Mouse (Mus musculus): ENCODE measurements around the gene Vmp1. TPM values are rescaled to one million over a fixed set of nuclear protein-coding genes. Genes with fewer than 3 reads are reported as not detected.
A peak's percentile ranks its signal among the peaks of the same experiment; 100 is the strongest.

Vmp1 gene
- polyA plus RNA-seq, 1 experiment = 55.3 TPM

- Histone ChIP-seq H3K27me3 (replicated peaks; ENCODE audit: control insufficient read depth, insufficient read depth, low read length) (no peaks in the 10 kb centered on the region), H3K27ac (ENCODE audit: insufficient read depth, low read depth, low read length) (no peak overlapping the region), H3K4me3 (ENCODE audit: insufficient read depth, low read depth, low read length) (no peak overlapping the region), H3K4me1 (ENCODE audit: control insufficient read depth, insufficient read depth, low read length) (peaks cover 4% of the 10 kb centered on the region; the same call in 1 of the 2 replicates), H3K36me3 (ENCODE audit: control insufficient read depth, insufficient read depth, low read length) (no peaks in the 10 kb centered on the region; the same call in 1 of the 2 replicates)
- 89% methylated on average over 1 of the region's 1 CpGs for WGBS
- no peak for DNase-seq
- TF ChIP-seq CTCF (conservative IDR thresholded peaks at IDR 0.05; ENCODE audit: insufficient read depth, insufficient read length, low read depth, low read length) (no peak), POLR2A (IDR thresholded peaks at IDR 0.05; ENCODE audit: low read depth, low read length) (no peak)
Observed at GRCm38 (mm10) chr11:86603719-86604118, 79.9 kb downstream of the Vmp1 start.

GRCm38 (mm10) chr11:86602116-86602515, 81.5 kb downstream of the Vmp1 start:
- TF ChIP-seq POLR2A (IDR thresholded peaks at IDR 0.05; ENCODE audit: low read depth, low read length) (no peak), CTCF (conservative IDR thresholded peaks at IDR 0.05; ENCODE audit: insufficient read depth, insufficient read length, low read depth, low read length) (no peak)
- H3K27ac ChIP-seq (ENCODE audit: insufficient read depth, low read depth, low read length) = no peak overlapping the region
- H3K36me3 ChIP-seq (ENCODE audit: control insufficient read depth, insufficient read depth, low read length) = no peaks in the 10 kb centered on the region; the same call in 1 of the 2 replicates

GRCm38 (mm10) chr11:86600209-86600557, 83.5 kb downstream of the Vmp1 start:
- Histone ChIP-seq H3K4me1 (ENCODE audit: control insufficient read depth, insufficient read depth, low read length) (peaks cover 14% of the 10 kb centered on the region; the same call in 1 of the 2 replicates), H3K27ac (ENCODE audit: insufficient read depth, low read depth, low read length) (peak overlapping the region; percentile 74)
- WGBS = 62% methylated on average over 7 of the region's 7 CpGs

More at GRCm38 (mm10) chr11:86602116-86602515, 81.5 kb downstream of the Vmp1 start:
- WGBS = 67% methylated on average over 3 of the region's 3 CpGs
- H3K4me3 ChIP-seq (ENCODE audit: insufficient read depth, low read depth, low read length) = no peak overlapping the region
- H3K27me3 ChIP-seq (replicated peaks; ENCODE audit: control insufficient read depth, insufficient read depth, low read length) = no peaks in the 10 kb centered on the region
- peaks cover 4% of the 10 kb centered on the region; the same call in 1 of the 2 replicates for H3K4me1 ChIP-seq (ENCODE audit: control insufficient read depth, insufficient read depth, low read length)
- no peak for DNase-seq

GRCm38 (mm10) chr11:86599378-86600208, 84.0 kb downstream of the Vmp1 start:
- Histone ChIP-seq H3K27ac (ENCODE audit: insufficient read depth, low read depth, low read length) (peak overlapping the region; percentile 74), H3K4me3 (ENCODE audit: insufficient read depth, low read depth, low read length) (no peak overlapping the region), H3K27me3 (replicated peaks; ENCODE audit: control insufficient read depth, insufficient read depth, low read length) (no peaks in the 10 kb centered on the region), H3K4me1 (ENCODE audit: control insufficient read depth, insufficient read depth, low read length) (peaks cover 14% of the 10 kb centered on the region; the same call in 1 of the 2 replicates), H3K36me3 (ENCODE audit: control insufficient read depth, insufficient read depth, low read length) (no peaks in the 10 kb centered on the region; the same call in 1 of the 2 replicates)
- WGBS = 54% methylated on average over 4 of the region's 4 CpGs
- peak; percentile 63 for DNase-seq
- TF ChIP-seq CTCF (conservative IDR thresholded peaks at IDR 0.05; ENCODE audit: insufficient read depth, insufficient read length, low read depth, low read length) = no peak
- no peak for TF ChIP-seq POLR2A (IDR thresholded peaks at IDR 0.05; ENCODE audit: low read depth, low read length)

More at GRCm38 (mm10) chr11:86600209-86600557, 83.5 kb downstream of the Vmp1 start:
- no peak for TF ChIP-seq POLR2A (IDR thresholded peaks at IDR 0.05; ENCODE audit: low read depth, low read length)
- no peak for TF ChIP-seq CTCF (conservative IDR thresholded peaks at IDR 0.05; ENCODE audit: insufficient read depth, insufficient read length, low read depth, low read length)
- no peaks in the 10 kb centered on the region for H3K27me3 ChIP-seq (replicated peaks; ENCODE audit: control insufficient read depth, insufficient read depth, low read length)
- H3K36me3 ChIP-seq (ENCODE audit: control insufficient read depth, insufficient read depth, low read length) = no peaks in the 10 kb centered on the region; the same call in 1 of the 2 replicates
- DNase-seq = no peak
- H3K4me3 ChIP-seq (ENCODE audit: insufficient read depth, low read depth, low read length) = no peak overlapping the region

- no peak for TF ChIP-seq CTCF (conservative IDR thresholded peaks at IDR 0.05; ENCODE audit: insufficient read depth, insufficient read length, low read depth, low read length)
- no peak for TF ChIP-seq POLR2A (IDR thresholded peaks at IDR 0.05; ENCODE audit: low read depth, low read length)
- Histone ChIP-seq H3K4me3 (ENCODE audit: insufficient read depth, low read depth, low read length) (no peak overlapping the region), H3K4me1 (ENCODE audit: control insufficient read depth, insufficient read depth, low read length) (peaks cover 17% of the 10 kb centered on the region; the same call in 1 of the 2 replicates), H3K36me3 (ENCODE audit: control insufficient read depth, insufficient read depth, low read length) (no peaks in the 10 kb centered on the region; the same call in 1 of the 2 replicates), H3K27ac (ENCODE audit: insufficient read depth, low read depth, low read length) (no peak overlapping the region), H3K27me3 (replicated peaks; ENCODE audit: control insufficient read depth, insufficient read depth, low read length) (no peaks in the 10 kb centered on the region)
- WGBS = 96% methylated on average over 1 of the region's 1 CpGs
- DNase-seq = no peak
Observed at GRCm38 (mm10) chr11:86598572-86598971, 85.1 kb downstream of the Vmp1 start.

GRCm38 (mm10) chr11:86598154-86598553, 85.5 kb downstream of the Vmp1 start:
- Histone ChIP-seq H3K36me3 (ENCODE audit: control insufficient read depth, insufficient read depth, low read length) (no peaks in the 10 kb centered on the region; the same call in 1 of the 2 replicates), H3K27me3 (replicated peaks; ENCODE audit: control insufficient read depth, insufficient read depth, low read length) (no peaks in the 10 kb centered on the region), H3K4me3 (ENCODE audit: insufficient read depth, low read depth, low read length) (no peak overlapping the region), H3K4me1 (ENCODE audit: control insufficient read depth, insufficient read depth, low read length) (peaks cover 19% of the 10 kb centered on the region; the same call in 1 of the 2 replicates), H3K27ac (ENCODE audit: insufficient read depth, low read depth, low read length) (no peak overlapping the region)
- TF ChIP-seq CTCF (conservative IDR thresholded peaks at IDR 0.05; ENCODE audit: insufficient read depth, insufficient read length, low read depth, low read length) (no peak), POLR2A (IDR thresholded peaks at IDR 0.05; ENCODE audit: low read depth, low read length) (no peak)
- 96% methylated on average over 5 of the region's 5 CpGs for WGBS
- DNase-seq = no peak

GRCm38 (mm10) chr11:86596976-86597375, 86.7 kb downstream of the Vmp1 start:
- Histone ChIP-seq H3K4me3 (ENCODE audit: insufficient read depth, low read depth, low read length) (no peak overlapping the region), H3K27me3 (replicated peaks; ENCODE audit: control insufficient read depth, insufficient read depth, low read length) (no peaks in the 10 kb centered on the region), H3K27ac (ENCODE audit: insufficient read depth, low read depth, low read length) (0 out of 2 replicates have a peak overlapping the region, but pooled peaks have one; percentile 30), H3K4me1 (ENCODE audit: control insufficient read depth, insufficient read depth, low read length) (peaks cover 21% of the 10 kb centered on the region; the same call in 1 of the 2 replicates), H3K36me3 (ENCODE audit: control insufficient read depth, insufficient read depth, low read length) (no peaks in the 10 kb centered on the region; the same call in 1 of the 2 replicates)
- TF ChIP-seq CTCF (conservative IDR thresholded peaks at IDR 0.05; ENCODE audit: insufficient read depth, insufficient read length, low read depth, low read length) = no peak
- no peak for TF ChIP-seq POLR2A (IDR thresholded peaks at IDR 0.05; ENCODE audit: low read depth, low read length)
- no peak for DNase-seq
- WGBS = 72% methylated on average over 3 of the region's 3 CpGs
